Mouse (Mus musculus): Measurements from ENCODE around the gene Slc37a2. TPM values are rescaled to one million over a fixed set of nuclear protein-coding genes. Genes with fewer than 3 reads are reported as not detected.
"Not testable (repeated sequence)": the region's sequence is repeated elsewhere in the genome, so short reads cannot be mapped to it uniquely, and the experiment has no call there.

Slc37a2 gene
- 1 to 10 TPM; 1.1 to 1.6 TPM for total RNA-seq (2021)
- long read RNA-seq, experiment 1, full-length matches to known transcripts, result 1 of 3 reads
- long read RNA-seq, experiment 1, partial matches to known transcripts, result 1 of 3 reads
- long read RNA-seq, experiment 1, other reads (novel, unspliced or antisense), result 1 of 3 reads
- long read RNA-seq, experiment 2, result 0 reads

GRCm38 (mm10) chr9:37255149-37255888, at the start of gene Slc37a2:
Gene Slc37a2, minus strand, starts transcription at chr9:37255738.
- Histone ChIP-seq H3K27ac (peak within 1 kb of the TSS; percentile 68), H3K4me3 (peak within 1 kb of the TSS; percentile 59)
- DNase-seq (ENCODE audit: low spot score in 2 of 2), result peak; percentile 74 to 87
- no peak for TF ChIP-seq CTCF (conservative IDR thresholded peaks at IDR 0.05)

- no peak overlapping the region for H3K27ac ChIP-seq
- H3K4me3 ChIP-seq, result no peak overlapping the region
- no peak for TF ChIP-seq CTCF (conservative IDR thresholded peaks at IDR 0.05)
- no peak for DNase-seq (ENCODE audit: low spot score in 2 of 2)
Observed at GRCm38 (mm10) chr9:37301720-37302119, 46.2 kb upstream of the Slc37a2 start.

- not testable (repeated sequence) for H3K4me3 ChIP-seq; H3K27ac ChIP-seq; DNase-seq (ENCODE audit: low spot score in 2 of 2)
Observed at GRCm38 (mm10) chr9:37300501-37300900, 45.0 kb upstream of the Slc37a2 start.

- no peak for DNase-seq (ENCODE audit: low spot score in 2 of 2)
- no peak overlapping the region for H3K27ac ChIP-seq
- TF ChIP-seq CTCF (conservative IDR thresholded peaks at IDR 0.05), result no peak
- H3K4me3 ChIP-seq, result no peak overlapping the region
Observed at GRCm38 (mm10) chr9:37295586-37295985, 40.0 kb upstream of the Slc37a2 start.

- DNase-seq (ENCODE audit: low spot score in 2 of 2), result no peak
- TF ChIP-seq CTCF (conservative IDR thresholded peaks at IDR 0.05), result no peak
- Histone ChIP-seq H3K4me3 (no peak overlapping the region), H3K27ac (no peak overlapping the region)
Observed at GRCm38 (mm10) chr9:37266622-37267021, 11.1 kb upstream of the Slc37a2 start.

- DNase-seq (ENCODE audit: low spot score in 2 of 2), result peak; percentile 15 to 30
- peak overlapping the region; percentile 68; the same call in 1 of the 2 replicates for H3K27ac ChIP-seq
- peak; percentile 74 for TF ChIP-seq CTCF (conservative IDR thresholded peaks at IDR 0.05)
- H3K4me3 ChIP-seq, result peak overlapping the region; percentile 59; the same call in 1 of the 2 replicates
Observed at GRCm38 (mm10) chr9:37255889-37256225, 319 bp upstream of the Slc37a2 start.

GRCm38 (mm10) chr9:37254531-37255110, 917 bp downstream of the Slc37a2 start:
- TF ChIP-seq CTCF (conservative IDR thresholded peaks at IDR 0.05), result no peak
- peak overlapping the region; percentile 59 for H3K4me3 ChIP-seq
- no peak for DNase-seq (ENCODE audit: low spot score in 2 of 2)
- H3K27ac ChIP-seq, result peak overlapping the region; percentile 68; the same call in 1 of the 2 replicates

GRCm38 (mm10) chr9:37250631-37251030, 4.9 kb downstream of the Slc37a2 start:
- no peak for DNase-seq (ENCODE audit: low spot score in 2 of 2)
- no peak for TF ChIP-seq CTCF (conservative IDR thresholded peaks at IDR 0.05)
- H3K27ac ChIP-seq, result no peak overlapping the region
- no peak overlapping the region for H3K4me3 ChIP-seq

- TF ChIP-seq CTCF (conservative IDR thresholded peaks at IDR 0.05), result no peak
- H3K4me3 ChIP-seq, result no peak overlapping the region
- H3K27ac ChIP-seq, result no peak overlapping the region
- no peak for DNase-seq (ENCODE audit: low spot score in 2 of 2)
Observed at GRCm38 (mm10) chr9:37249976-37250375, 5.6 kb downstream of the Slc37a2 start.

GRCm38 (mm10) chr9:37248381-37248906, 7.1 kb downstream of the Slc37a2 start:
- no peak overlapping the region for H3K4me3 ChIP-seq
- DNase-seq (ENCODE audit: low spot score in 2 of 2), result no peak
- no peak for TF ChIP-seq CTCF (conservative IDR thresholded peaks at IDR 0.05)
- peak overlapping the region; percentile 20; the same call in 1 of the 2 replicates for H3K27ac ChIP-seq

- Histone ChIP-seq H3K4me3 (no peak overlapping the region), H3K27ac (no peak overlapping the region)
- no peak for TF ChIP-seq CTCF (conservative IDR thresholded peaks at IDR 0.05)
- peak in 1 of 2 experiments; percentile 27 for DNase-seq (ENCODE audit: low spot score in 2 of 2)
Observed at GRCm38 (mm10) chr9:37247429-37247828, 8.1 kb downstream of the Slc37a2 start.

GRCm38 (mm10) chr9:37245810-37246209, 9.7 kb downstream of the Slc37a2 start:
- TF ChIP-seq CTCF (conservative IDR thresholded peaks at IDR 0.05), result no peak
- H3K27ac ChIP-seq, result no peak overlapping the region
- DNase-seq (ENCODE audit: low spot score in 2 of 2), result no peak

GRCm38 (mm10) chr9:37245404-37245803, 10.1 kb downstream of the Slc37a2 start:
- no peak for DNase-seq (ENCODE audit: low spot score in 2 of 2)
- Histone ChIP-seq H3K27ac (no peak overlapping the region), H3K4me3 (no peak overlapping the region)
- no peak for TF ChIP-seq CTCF (conservative IDR thresholded peaks at IDR 0.05)

More at GRCm38 (mm10) chr9:37245810-37246209, 9.7 kb downstream of the Slc37a2 start:
- no peak overlapping the region for H3K4me3 ChIP-seq

Measured in layer of hippocampus, adult 2 months (tissue).